Mouse (Mus musculus) right cerebral cortex, adult 2 months (tissue): ENCODE results near the gene Ino80b.

ENCODE experiments used
- DNase-seq, 2 experiments: peaks; one replicate each; pipeline ENCODE4 v3.0.0; 2021 to 2022; ENCODE audit warnings: low spot score in 2 of 2

The Ino80b gene

GRCm38 (mm10) chr6:83117616-83118015, 7.6 kb downstream of the Ino80b start:
- DNase-seq = no peak

- no peak for DNase-seq
Measured at GRCm38 (mm10) chr6:83117165-83117438, 8.1 kb downstream of the Ino80b start.

- no peak for DNase-seq
Measured at GRCm38 (mm10) chr6:83116373-83117164, 8.7 kb downstream of the Ino80b start.

GRCm38 (mm10) chr6:83115682-83116372, 9.4 kb downstream of the Ino80b start:
- DNase-seq = no peak

- DNase-seq = peak; percentile 92 to 93
Measured at GRCm38 (mm10) chr6:83115011-83115671, 10.1 kb downstream of the Ino80b start, which contains the start of gene Mogs. Gene Mogs (plus strand): TSS chr6:83115496.

- no peak for DNase-seq
Measured at GRCm38 (mm10) chr6:83111510-83112136, 13.6 kb downstream of the Ino80b start.

GRCm38 (mm10) chr6:83108762-83109668, 16.2 kb downstream of the Ino80b start, which contains the start of gene Mrpl53:
Gene Mrpl53 (plus strand): TSS chr6:83109040.
- peak; percentile 81 to 83 for DNase-seq

GRCm38 (mm10) chr6:83107566-83108400, 17.4 kb downstream of the Ino80b start:
- DNase-seq = peak in 1 of 2 experiments; percentile 73

- DNase-seq = no peak
Measured at GRCm38 (mm10) chr6:83104158-83104557, 21.1 kb downstream of the Ino80b start.

- DNase-seq = no peak
Measured at GRCm38 (mm10) chr6:83103130-83103650, 22.0 kb downstream of the Ino80b start.

GRCm38 (mm10) chr6:83101688-83102556, 23.3 kb downstream of the Ino80b start:
- DNase-seq = peak in 1 of 2 experiments; percentile 57

GRCm38 (mm10) chr6:83101316-83101687, 23.9 kb downstream of the Ino80b start, which contains the start of the genes Ccdc142 and Gm42688:
Gene Ccdc142 (plus strand): TSS chr6:83101601.
Gene Gm42688 (plus strand): TSS chr6:83101617.
- DNase-seq = peak; percentile 87 to 92

GRCm38 (mm10) chr6:83098411-83098810, 26.8 kb downstream of the Ino80b start:
- DNase-seq = no peak

GRCm38 (mm10) chr6:83095968-83096367, 29.3 kb downstream of the Ino80b start:
- DNase-seq = no peak

- no peak for DNase-seq
Measured at GRCm38 (mm10) chr6:83092416-83093127, 32.7 kb downstream of the Ino80b start.

GRCm38 (mm10) chr6:83087926-83088260, 37.3 kb downstream of the Ino80b start:
- DNase-seq = no peak

- DNase-seq = no peak
Measured at GRCm38 (mm10) chr6:83087205-83087925, 37.9 kb downstream of the Ino80b start.
